Mouse (Mus musculus) limb, embryonic 13.5 days (tissue): ENCODE measurements around the gene Dync2li1. TPM values are rescaled to one million over a fixed set of nuclear protein-coding genes. Genes with fewer than 3 reads are reported as not detected.

Experiments used
- ATAC-seq: fragments of 200-750 bp; cut with Nextera tagmentation; 2 replicates; pipeline ENCODE4 v1.8.0; 2017; ENCODE audit warnings: low read depth, moderate number of reproducible peaks, moderate TSS enrichment; ENCODE audit not compliant: low FRiP score
- H3K27ac ChIP-seq: fragments of 300-500 bp; sonication (generic); 2 replicates; pipeline ENCODE4 v1.5.1; 2015; ENCODE audit warnings: inconsistent platforms, mild to moderate bottlenecking, moderate library complexity
- H3K27me3 ChIP-seq: fragments of 300-500 bp; sonication (generic); 2 replicates; pipeline ENCODE4 v1.6.1; 2015; ENCODE audit warnings: mild to moderate bottlenecking, inconsistent platforms
- H3K36me3 ChIP-seq: fragments of 300-500 bp; sonication (generic); 2 replicates; pipeline ENCODE4 v1.6.1; 2015; ENCODE audit warnings: inconsistent platforms, mild to moderate bottlenecking, moderate library complexity
- H3K4me1 ChIP-seq: fragments of 300-500 bp; sonication (generic); 2 replicates; pipeline ENCODE4 v1.6.1; 2015; ENCODE audit warnings: inconsistent platforms
- H3K4me2 ChIP-seq: fragments of 300-500 bp; sonication (generic); replicated peaks from 2 replicates; pipeline ENCODE4 v1.6.1; 2015; ENCODE audit warnings: inconsistent platforms, mild to moderate bottlenecking, moderate library complexity
- H3K4me3 ChIP-seq: fragments of 300-500 bp; sonication (generic); 2 replicates; pipeline ENCODE4 v1.5.1; 2015; ENCODE audit warnings: moderate library complexity, mild to moderate bottlenecking, inconsistent platforms
- H3K9ac ChIP-seq: fragments of 300-500 bp; sonication (generic); 2 replicates; pipeline ENCODE4 v1.6.1; 2015; ENCODE audit warnings: mild to moderate bottlenecking, inconsistent platforms
- H3K9me3 ChIP-seq: fragments of 300-500 bp; sonication (generic); 2 replicates; pipeline ENCODE4 v1.6.1; 2016; ENCODE audit warnings: inconsistent platforms
- WGBS: fragments of 180-500 bp; shearing (Covaris S2); methylation state at CpG from one replicate; pipeline ENCODE4 v1.1.7; 2015; 5-methylcytosine and 5-hydroxymethylcytosine counted together
- polyA plus RNA-seq: library from polyadenylated mRNA; unstranded; fragments of >200 nt; fragmentation: Nextera tagmentation; extraction: Ambion mirVana; gene quantifications from 2 replicates; pipeline ENCODE4 v1.2.1, GENCODE M21; 2015

Gene Dync2li1
- polyA plus RNA-seq, 1 experiment from 2014 or later, result 36.4 TPM

- ATAC-seq, result peak; percentile 67; the same call in 1 of the 2 replicates
- peak within 1 kb of the TSS; percentile 62 for H3K9ac ChIP-seq
These were observed 49.7 kb downstream of the Dync2li1 start, which contains the start of gene Abcg8 for GRCm38 (mm10) chr17:84675951-84676366. Abcg8 (plus strand) TSS chr17:84676302.

GRCm38 (mm10) chr17:84677595-84677994 lies 51.3 kb downstream of the Dync2li1 start:
- H3K36me3 ChIP-seq, result no peaks in the 10 kb centered on the region
- 77% methylated on average over 11 of the region's 11 CpGs for WGBS
- peaks cover 19% of the 10 kb centered on the region; the same call in 1 of the 2 replicates for H3K27me3 ChIP-seq
- no peaks in the 10 kb centered on the region for H3K9me3 ChIP-seq
- no peak overlapping the region for H3K4me2 ChIP-seq
- H3K4me3 ChIP-seq, result no peak overlapping the region
- ATAC-seq, result no peak
- H3K27ac ChIP-seq, result no peak overlapping the region
- peaks cover 20% of the 10 kb centered on the region for H3K4me1 ChIP-seq
- H3K9ac ChIP-seq, result no peak overlapping the region

More at GRCm38 (mm10) chr17:84675951-84676366, 49.7 kb downstream of the Dync2li1 start, which contains the start of gene Abcg8:
- 1% methylated on average over 24 of the region's 24 CpGs for WGBS
- peaks cover 21% of the 10 kb centered on the region; the same call in 1 of the 2 replicates for H3K27me3 ChIP-seq
- H3K9me3 ChIP-seq, result no peaks in the 10 kb centered on the region
- H3K36me3 ChIP-seq, result no peaks in the 10 kb centered on the region
- peak within 1 kb of the TSS; percentile 81 for H3K4me2 ChIP-seq
- H3K4me1 ChIP-seq, result peaks cover 20% of the 10 kb centered on the region
- H3K4me3 ChIP-seq, result peak within 1 kb of the TSS; percentile 45
- no peak within 1 kb of the TSS for H3K27ac ChIP-seq

DNA sequence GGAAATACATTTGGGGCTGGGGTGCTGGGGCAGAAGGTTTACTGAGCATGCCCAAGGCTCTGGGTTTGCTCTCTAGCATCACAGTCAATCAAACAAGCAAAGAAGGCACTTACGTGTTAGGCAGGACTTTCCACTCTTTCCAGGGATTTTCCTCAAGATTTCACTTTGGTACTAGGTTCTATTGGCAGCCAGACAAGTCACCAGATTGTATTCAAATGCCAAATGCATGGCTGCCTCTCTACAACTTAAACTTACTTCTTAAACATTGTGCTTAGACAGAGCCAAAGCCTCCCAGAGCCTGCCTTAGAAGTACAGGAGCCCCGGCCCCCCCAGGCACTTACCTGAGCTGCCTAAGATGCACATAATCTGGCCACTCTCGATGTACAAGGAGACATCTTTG lies 55.4 kb downstream of the Dync2li1 start:
- H3K4me3 ChIP-seq, result no peak overlapping the region
- H3K4me1 ChIP-seq, result no peaks in the 10 kb centered on the region
- H3K4me2 ChIP-seq, result no peak overlapping the region
- H3K27me3 ChIP-seq, result no peaks in the 10 kb centered on the region
- H3K9me3 ChIP-seq, result no peaks in the 10 kb centered on the region
- ATAC-seq, result no peak
- H3K9ac ChIP-seq, result no peak overlapping the region
- H3K36me3 ChIP-seq, result no peaks in the 10 kb centered on the region
- H3K27ac ChIP-seq, result no peak overlapping the region
- WGBS, result 73% methylated on average over 3 of the region's 3 CpGs

- no peak within 1 kb of the TSS for H3K27ac ChIP-seq
- 77% methylated on average over 18 of the region's 18 CpGs for WGBS
- no peak within 1 kb of the TSS for H3K9ac ChIP-seq
- no peaks in the 10 kb centered on the region for H3K4me1 ChIP-seq
- H3K36me3 ChIP-seq, result no peaks in the 10 kb centered on the region
- no peaks in the 10 kb centered on the region for H3K27me3 ChIP-seq
- H3K9me3 ChIP-seq, result no peaks in the 10 kb centered on the region
- no peak for ATAC-seq
- H3K4me2 ChIP-seq, result no peak within 1 kb of the TSS
- no peak within 1 kb of the TSS for H3K4me3 ChIP-seq
These were observed 56.7 kb downstream of the Dync2li1 start, which contains the start of gene Abcg5 for GRCm38 (mm10) chr17:84682734-84683717. Abcg5 (minus strand) TSS chr17:84683011.

GRCm38 (mm10) chr17:84684284-84684683 lies 58.0 kb downstream of the Dync2li1 start:
- Histone ChIP-seq H3K4me1 (no peaks in the 10 kb centered on the region), H3K27me3 (no peaks in the 10 kb centered on the region), H3K27ac (no peak overlapping the region), H3K4me3 (no peak overlapping the region), H3K9me3 (no peaks in the 10 kb centered on the region), H3K4me2 (no peak overlapping the region), H3K9ac (no peak overlapping the region), H3K36me3 (no peaks in the 10 kb centered on the region)
- WGBS, result 32% methylated on average over 6 of the region's 6 CpGs
- no peak for ATAC-seq

GRCm38 (mm10) chr17:84685286-84685685 lies 59.0 kb downstream of the Dync2li1 start:
- Histone ChIP-seq H3K4me2 (no peak overlapping the region), H3K9me3 (no peaks in the 10 kb centered on the region), H3K4me3 (no peak overlapping the region), H3K9ac (no peak overlapping the region), H3K4me1 (no peaks in the 10 kb centered on the region), H3K36me3 (no peaks in the 10 kb centered on the region), H3K27me3 (no peaks in the 10 kb centered on the region), H3K27ac (no peak overlapping the region)
- 67% methylated on average over 4 of the region's 4 CpGs for WGBS
- ATAC-seq, result no peak

DNA sequence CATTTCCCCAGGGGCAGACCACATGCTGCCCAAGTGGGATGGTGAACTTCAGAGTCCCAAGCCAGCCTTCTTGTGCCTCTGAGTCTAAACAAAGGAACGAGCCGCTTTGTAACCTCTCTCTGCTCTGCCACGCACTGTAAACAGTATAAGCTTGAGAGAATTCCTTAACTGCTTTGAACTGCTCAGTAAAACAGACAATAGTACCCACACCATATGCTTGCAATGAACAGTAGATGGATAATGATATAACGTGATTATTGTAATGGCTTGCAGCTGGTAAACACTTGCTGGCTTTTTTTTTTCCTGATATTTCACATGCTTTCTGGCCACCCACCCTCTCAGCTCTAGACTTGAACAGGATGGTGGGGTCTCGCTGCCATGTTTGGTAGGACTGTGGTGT lies 61.7 kb downstream of the Dync2li1 start:
- Histone ChIP-seq H3K4me1 (no peaks in the 10 kb centered on the region), H3K36me3 (no peaks in the 10 kb centered on the region), H3K27ac (no peak overlapping the region), H3K4me2 (no peak overlapping the region), H3K4me3 (no peak overlapping the region), H3K9ac (no peak overlapping the region), H3K9me3 (no peaks in the 10 kb centered on the region), H3K27me3 (no peaks in the 10 kb centered on the region)
- WGBS, result 43% methylated on average over 5 of the region's 5 CpGs
- ATAC-seq, result no peak

- Histone ChIP-seq H3K4me3 (no peak overlapping the region), H3K36me3 (no peaks in the 10 kb centered on the region), H3K4me1 (no peaks in the 10 kb centered on the region), H3K4me2 (no peak overlapping the region), H3K27me3 (no peaks in the 10 kb centered on the region), H3K9ac (no peak overlapping the region), H3K9me3 (no peaks in the 10 kb centered on the region), H3K27ac (no peak overlapping the region)
- ATAC-seq, result no peak
- WGBS, result 89% methylated on average over 11 of the region's 11 CpGs
These were observed 62.5 kb downstream of the Dync2li1 start for GRCm38 (mm10) chr17:84688834-84689233.

DNA sequence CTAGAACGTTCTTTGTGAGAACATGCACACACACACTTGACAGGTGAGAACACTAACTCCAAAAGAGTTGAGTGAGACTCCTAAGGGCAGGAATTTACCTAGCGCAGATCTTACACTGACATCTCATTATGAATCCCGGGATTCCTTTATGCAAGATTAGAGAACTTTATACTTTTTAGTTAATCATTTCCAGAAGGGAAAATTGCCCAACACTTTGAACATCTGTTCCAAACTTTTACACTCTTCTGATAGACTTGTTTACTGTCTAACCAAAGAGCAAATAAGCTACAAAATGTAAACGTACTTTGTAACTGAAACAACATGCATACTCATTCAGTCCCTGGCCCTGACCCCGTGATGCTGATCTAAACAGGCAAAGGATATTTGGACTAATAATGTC lies 63.0 kb downstream of the Dync2li1 start:
- H3K9ac ChIP-seq, result no peak overlapping the region
- no peak overlapping the region for H3K4me3 ChIP-seq
- H3K4me2 ChIP-seq, result no peak overlapping the region
- WGBS, result 73% methylated on average over 5 of the region's 5 CpGs
- no peak for ATAC-seq
- no peak overlapping the region for H3K27ac ChIP-seq
- H3K9me3 ChIP-seq, result no peaks in the 10 kb centered on the region
- no peaks in the 10 kb centered on the region for H3K27me3 ChIP-seq
- no peaks in the 10 kb centered on the region for H3K36me3 ChIP-seq
- H3K4me1 ChIP-seq, result no peaks in the 10 kb centered on the region

DNA sequence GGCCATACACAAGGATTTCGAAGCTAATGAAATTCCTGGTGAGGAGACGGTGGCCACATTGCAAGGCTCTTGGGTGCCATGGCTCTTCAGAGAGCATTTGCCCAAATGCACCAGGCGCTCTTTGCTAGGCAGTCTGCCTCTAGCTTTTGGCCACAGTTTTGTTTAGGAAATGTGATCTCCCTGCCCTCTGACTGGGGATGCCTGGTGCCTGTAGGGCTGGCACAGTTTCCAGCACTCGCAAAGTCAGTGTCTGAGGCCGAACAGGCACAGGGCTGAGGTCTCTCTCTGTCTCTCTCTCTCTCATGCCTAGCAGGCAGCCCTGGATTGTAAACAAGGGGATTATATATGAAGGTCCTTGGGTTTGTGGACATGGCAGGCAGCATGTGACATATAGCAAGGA lies 63.8 kb downstream of the Dync2li1 start:
- no peak overlapping the region for H3K4me3 ChIP-seq
- ATAC-seq, result no peak
- no peaks in the 10 kb centered on the region for H3K4me1 ChIP-seq
- no peaks in the 10 kb centered on the region for H3K36me3 ChIP-seq
- 61% methylated on average over 5 of the region's 5 CpGs for WGBS
- no peak overlapping the region for H3K9ac ChIP-seq
- H3K9me3 ChIP-seq, result no peaks in the 10 kb centered on the region
- H3K4me2 ChIP-seq, result no peak overlapping the region
- no peaks in the 10 kb centered on the region for H3K27me3 ChIP-seq
- no peak overlapping the region; the same call in 1 of the 2 replicates for H3K27ac ChIP-seq

DNA sequence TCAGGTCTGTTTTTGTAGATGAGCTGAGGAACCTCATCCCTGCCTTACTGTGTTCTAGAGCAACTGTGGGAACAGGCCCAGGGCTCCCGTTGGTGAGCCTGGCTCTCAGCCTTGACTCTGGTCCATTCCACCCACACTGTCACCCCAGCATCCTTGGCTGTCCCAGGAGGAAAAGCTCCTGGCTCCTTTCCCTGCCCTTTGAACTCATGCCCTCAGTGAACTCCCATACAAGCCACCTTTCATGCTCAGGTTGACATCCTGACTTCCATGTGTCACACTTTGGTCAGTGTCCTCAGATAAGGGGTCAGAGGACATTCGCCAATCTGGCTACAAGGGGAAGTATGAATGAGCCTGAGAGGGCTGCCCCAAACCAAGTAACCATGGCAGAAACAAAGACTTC lies 67.4 kb downstream of the Dync2li1 start:
- Histone ChIP-seq H3K4me1 (no peaks in the 10 kb centered on the region), H3K36me3 (no peaks in the 10 kb centered on the region), H3K27ac (no peak overlapping the region), H3K4me2 (no peak overlapping the region), H3K27me3 (no peaks in the 10 kb centered on the region), H3K9ac (no peak overlapping the region), H3K4me3 (no peak overlapping the region), H3K9me3 (no peaks in the 10 kb centered on the region)
- no peak for ATAC-seq
- 86% methylated on average over 2 of the region's 2 CpGs for WGBS

DNA sequence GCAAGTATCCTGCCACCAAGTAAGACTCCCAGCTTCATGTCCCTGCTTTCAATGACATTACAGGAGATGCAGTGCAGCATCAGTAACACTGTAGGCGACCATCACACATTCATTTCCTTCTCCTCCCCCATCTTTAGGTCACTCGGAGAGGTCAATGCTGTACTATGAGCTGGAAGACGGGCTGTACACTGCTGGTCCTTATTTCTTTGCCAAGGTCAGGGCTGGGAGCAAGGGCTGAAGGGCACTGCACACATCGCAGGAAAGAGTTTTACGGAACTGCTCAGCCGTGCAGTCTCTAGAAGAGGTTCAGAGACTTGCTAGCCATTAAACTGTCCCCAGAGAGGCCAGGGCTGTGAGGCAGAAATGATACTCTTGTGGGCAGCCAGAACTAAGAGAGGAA lies 70.2 kb downstream of the Dync2li1 start:
- H3K4me1 ChIP-seq, result peaks cover 18% of the 10 kb centered on the region
- H3K27ac ChIP-seq, result no peak overlapping the region
- H3K9me3 ChIP-seq, result no peaks in the 10 kb centered on the region
- WGBS, result 56% methylated on average over 6 of the region's 6 CpGs
- ATAC-seq, result no peak
- no peaks in the 10 kb centered on the region for H3K36me3 ChIP-seq
- H3K4me2 ChIP-seq, result no peak overlapping the region
- no peak overlapping the region for H3K9ac ChIP-seq
- no peaks in the 10 kb centered on the region for H3K27me3 ChIP-seq
- no peak overlapping the region for H3K4me3 ChIP-seq
